Mouse (Mus musculus) left cerebral cortex, adult 18-20 months (tissue): ENCODE data around the gene Lrrtm1. TPM values are rescaled to one million over a fixed set of nuclear protein-coding genes. Genes with fewer than 3 reads are reported as not detected.

Source experiments
- DNase-seq, 2 experiments: peaks; one replicate each; pipeline ENCODE4 v3.0.0; 2021 to 2022; ENCODE audit warnings: low spot score in 2 of 2, mixed read lengths in 1 of 2
- long read RNA-seq, 2 experiments: library from polyadenylated mRNA; stranded (forward); transcript quantifications; one replicate each; pipeline ENCODE4 v2.0.0; 2021
- total RNA-seq, 2 experiments: library from RNA; stranded (reverse); gene quantifications; 2 replicates each; pipeline ENCODE4 v1.2.3; 2021

Lrrtm1 gene
- 10 to 100 TPM; 64.1 to 72.1 TPM for total RNA-seq
- long read RNA-seq, experiment 1, transcript Lrrtm1-203 (2 exons, 2,518 nt), result minor isoform, 21 of 100 reads
- long read RNA-seq, experiment 1, transcript Lrrtm1-202 (2 exons, 2,541 nt), result major isoform, 53 of 100 reads
- long read RNA-seq, experiment 1, partial matches to known transcripts, result 2 of 100 reads
- long read RNA-seq, experiment 1, other reads (novel, unspliced or antisense), result 24 of 100 reads
- long read RNA-seq, experiment 2, transcript Lrrtm1-203 (2 exons, 2,518 nt), result minor isoform, 12 of 69 reads
- long read RNA-seq, experiment 2, transcript Lrrtm1-202 (2 exons, 2,541 nt), result major isoform, 37 of 69 reads
- long read RNA-seq, experiment 2, partial matches to known transcripts, result 17 of 69 reads
- long read RNA-seq, experiment 2, other reads (novel, unspliced or antisense), result 0 of 69 reads

GRCm38 (mm10) chr6:77242601-77243406, at the start of gene Lrrtm1:
Lrrtm1 (plus strand) TSS chr6:77242689.
- DNase-seq, result peak; percentile 77 to 86

GRCm38 (mm10) chr6:77196650-77197049, 45.8 kb upstream of the Lrrtm1 start:
- no peak for DNase-seq

- no peak for DNase-seq
Measured at GRCm38 (mm10) chr6:77199375-77199774, 43.1 kb upstream of the Lrrtm1 start.

GRCm38 (mm10) chr6:77209183-77209582, 33.3 kb upstream of the Lrrtm1 start:
- DNase-seq, result peak; percentile 26 to 54

GRCm38 (mm10) chr6:77209929-77210328, 32.6 kb upstream of the Lrrtm1 start:
- no peak for DNase-seq

- no peak for DNase-seq
Measured at GRCm38 (mm10) chr6:77213757-77214409, 28.6 kb upstream of the Lrrtm1 start.

GRCm38 (mm10) chr6:77215322-77215721, 27.2 kb upstream of the Lrrtm1 start:
- DNase-seq, result no peak

- DNase-seq, result peak in 1 of 2 experiments; percentile 42
Measured at GRCm38 (mm10) chr6:77218875-77219274, 23.6 kb upstream of the Lrrtm1 start.

GRCm38 (mm10) chr6:77220776-77221175, 21.7 kb upstream of the Lrrtm1 start:
- DNase-seq, result no peak

- DNase-seq, result peak; percentile 62 to 82
Measured at GRCm38 (mm10) chr6:77222849-77223638, 19.4 kb upstream of the Lrrtm1 start.

GRCm38 (mm10) chr6:77240426-77240825, 2.1 kb upstream of the Lrrtm1 start:
- DNase-seq, result no peak

- peak; percentile 46 to 53 for DNase-seq
Measured at GRCm38 (mm10) chr6:77243541-77244231, 1.2 kb downstream of the Lrrtm1 start.

- DNase-seq, result no peak
Measured at GRCm38 (mm10) chr6:77253480-77253879, 11.0 kb downstream of the Lrrtm1 start.

GRCm38 (mm10) chr6:77256348-77256747, 13.9 kb downstream of the Lrrtm1 start:
- DNase-seq, result no peak

- peak; percentile 53 to 54 for DNase-seq
Measured at GRCm38 (mm10) chr6:77257358-77258105, 15.0 kb downstream of the Lrrtm1 start.

GRCm38 (mm10) chr6:77265163-77265562, 22.7 kb downstream of the Lrrtm1 start:
- DNase-seq, result no peak

GRCm38 (mm10) chr6:77278794-77279193, 36.3 kb downstream of the Lrrtm1 start:
- peak; percentile 40 to 49 for DNase-seq

GRCm38 (mm10) chr6:77286317-77286716, 43.8 kb downstream of the Lrrtm1 start:
- DNase-seq, result no peak

- no peak for DNase-seq
Measured at GRCm38 (mm10) chr6:77288402-77288801, 45.9 kb downstream of the Lrrtm1 start.
